Mouse (Mus musculus) cerebellum, adult 9-11 months (tissue): ENCODE measurements around the gene Bdp1.
A peak's percentile ranks its signal among the peaks of the same experiment; 100 is the strongest.
"Not testable (repeated sequence)": the region's sequence is repeated elsewhere in the genome, so short reads cannot be mapped to it uniquely, and the experiment has no call there.

Experiments used
- DNase-seq: peaks from one replicate; pipeline ENCODE4 v3.0.0; 2022

Bdp1 gene

GRCm38 (mm10) chr13:100103748-100104254, at the start of gene Bdp1:
TSS of gene Bdp1 (minus strand) at chr13:100104070.
- peak; percentile 92 for DNase-seq

- DNase-seq, result no peak
These were observed 48.8 kb upstream of the Bdp1 start for GRCm38 (mm10) chr13:100152659-100153058.

DNA sequence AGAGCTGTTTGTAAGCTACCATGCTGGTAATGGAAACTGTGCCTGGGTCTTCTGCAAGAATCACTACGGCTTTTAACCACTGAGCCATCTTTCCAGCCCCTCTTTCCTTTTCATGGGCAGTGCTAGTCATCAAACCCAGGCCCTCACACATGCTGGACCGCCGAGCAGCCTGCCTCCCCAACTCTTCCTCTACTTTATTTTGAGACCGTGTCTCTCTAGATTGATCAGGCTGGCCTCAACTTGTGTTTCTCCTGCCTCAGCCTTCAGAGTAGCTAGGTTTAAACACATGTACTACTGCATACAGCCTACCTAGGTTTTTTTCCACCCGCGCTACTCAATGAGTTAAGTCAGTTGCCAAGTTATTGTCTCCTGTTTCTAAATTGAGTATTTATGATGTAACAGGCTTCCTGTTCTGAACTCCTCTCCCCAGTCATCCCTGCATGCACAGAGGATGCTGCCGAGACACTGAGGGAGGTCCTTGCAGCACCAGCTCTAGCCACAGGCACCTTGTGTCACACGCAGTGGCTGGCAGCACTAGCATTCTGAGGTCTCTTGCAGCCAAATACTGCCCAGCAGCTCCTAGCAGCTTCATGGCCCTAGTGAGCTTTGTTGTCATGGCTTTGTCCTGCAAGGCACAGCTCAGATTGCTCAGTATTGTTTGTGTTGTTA, 37.9 kb upstream of the Bdp1 start:
- DNase-seq, result no peak

DNA sequence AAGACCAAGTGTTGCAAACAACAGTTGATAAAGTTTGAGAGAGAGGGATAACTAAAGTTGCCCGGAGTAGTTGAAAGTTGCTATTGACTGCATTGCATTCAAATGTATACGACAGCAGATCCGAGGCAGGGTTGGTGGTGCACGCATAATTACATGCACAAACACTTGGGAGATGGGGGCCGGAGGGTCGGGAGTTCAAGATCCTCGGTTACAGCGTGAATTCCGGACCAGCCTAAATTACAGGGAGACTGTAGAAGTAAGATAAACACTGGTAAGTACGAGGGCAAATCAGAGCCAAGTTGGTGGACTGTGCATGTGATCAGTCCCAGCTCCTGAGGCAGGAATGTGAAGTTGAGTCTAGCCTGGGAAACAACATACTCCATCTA, 21.4 kb upstream of the Bdp1 start:
- DNase-seq, result no peak

- peak; percentile 95 for DNase-seq
These were observed 20.8 kb upstream of the Bdp1 start, which contains the start of gene Smn1 for GRCm38 (mm10) chr13:100124423-100125257. TSS of gene Smn1 (plus strand) at chr13:100124852.

DNA sequence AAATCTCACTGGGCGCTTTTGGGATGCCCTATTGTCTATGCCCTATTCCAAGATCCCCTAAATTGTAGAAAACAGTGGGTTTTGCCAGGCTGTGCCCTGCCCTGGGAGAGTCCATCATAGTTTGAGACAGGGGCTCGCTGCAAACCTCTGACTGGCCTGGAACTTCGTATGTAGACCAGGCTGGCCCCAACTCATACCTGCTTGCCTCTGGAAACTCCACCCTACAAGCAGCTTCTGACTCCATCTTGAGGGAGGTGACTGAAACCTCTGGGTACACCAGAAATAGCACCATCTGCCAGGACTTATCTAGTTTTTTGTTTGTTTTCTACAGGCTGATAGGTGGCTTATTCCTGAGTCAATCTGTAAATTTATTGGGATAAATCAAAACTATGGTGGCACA, 20.1 kb upstream of the Bdp1 start:
- DNase-seq, result no peak

GRCm38 (mm10) chr13:100112218-100112972, 8.5 kb upstream of the Bdp1 start:
- no peak for DNase-seq

DNA sequence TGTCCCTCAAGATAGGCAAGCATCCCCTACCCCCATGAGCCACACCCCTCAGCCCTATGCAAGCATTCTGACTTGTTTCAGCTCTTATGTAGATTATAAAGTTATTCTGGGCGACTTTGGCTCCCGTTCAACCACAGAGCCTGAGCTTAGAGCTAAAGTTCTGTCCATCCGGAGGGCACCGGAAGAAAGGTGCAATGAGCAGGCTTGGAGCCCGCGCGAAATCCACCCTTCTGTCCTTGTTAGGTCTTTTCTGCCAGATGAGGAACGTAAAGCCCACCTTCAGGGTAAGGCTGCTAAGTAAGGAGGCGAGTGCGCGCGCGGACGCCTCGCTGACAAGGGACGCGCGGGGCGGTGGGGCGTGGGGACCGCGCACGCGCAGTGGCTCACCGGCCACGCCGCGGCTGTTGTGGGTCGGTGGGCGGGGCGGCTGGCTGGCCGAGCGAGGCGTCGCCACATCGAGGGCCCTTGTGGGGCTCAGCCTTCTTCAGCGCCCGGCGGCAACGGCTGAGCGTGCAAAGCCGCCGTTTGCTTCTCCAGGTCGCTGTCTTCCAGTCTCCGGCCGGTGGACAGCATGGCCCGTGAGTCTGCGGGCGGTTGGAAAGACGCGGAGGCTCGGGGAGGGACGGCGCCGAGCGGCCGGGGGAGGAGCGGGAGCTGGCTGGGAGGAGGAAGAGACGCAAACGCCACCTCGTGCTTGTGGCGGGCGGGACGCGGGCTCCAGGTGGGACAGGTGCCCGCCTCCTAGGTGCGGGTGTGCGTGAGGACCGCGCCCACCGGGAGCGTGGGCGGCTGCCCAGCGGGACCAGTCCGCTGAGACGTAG, 4.0 kb upstream of the Bdp1 start, which contains the start of gene Serf1:
Gene Serf1, plus strand, starts transcription at position 361 of the 821 bp plus-strand sequence.
- peak; percentile 84 for DNase-seq

DNA sequence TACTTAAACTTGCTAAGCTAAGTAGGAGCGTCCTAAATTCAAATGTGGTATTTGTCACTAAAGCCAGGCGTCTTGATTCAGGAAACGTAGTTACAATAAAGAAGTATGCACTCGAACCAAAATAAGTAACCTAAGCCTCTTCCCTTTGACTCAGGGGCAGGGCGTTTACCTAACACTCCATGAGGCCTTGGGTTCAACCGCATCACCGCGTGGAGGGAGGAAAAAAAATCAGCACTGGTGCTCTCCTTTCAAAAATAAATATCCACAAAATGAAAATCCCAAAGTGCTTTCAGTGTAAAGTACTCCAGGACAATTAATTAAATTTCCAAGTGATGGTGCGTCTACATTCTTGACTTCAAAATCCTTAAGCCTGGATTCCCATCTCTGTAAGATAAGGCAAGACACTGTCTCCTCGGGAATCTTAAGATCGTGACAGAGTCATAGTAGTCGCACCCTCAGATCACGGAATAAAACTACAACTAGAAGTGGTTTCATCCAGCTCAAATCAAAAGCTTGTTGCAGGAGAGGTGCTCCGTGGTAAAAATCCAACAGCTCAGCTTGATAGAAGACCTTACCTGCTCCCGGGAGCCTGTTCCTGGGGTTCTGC, 715 bp downstream of the Bdp1 start:
- no peak for DNase-seq

DNA sequence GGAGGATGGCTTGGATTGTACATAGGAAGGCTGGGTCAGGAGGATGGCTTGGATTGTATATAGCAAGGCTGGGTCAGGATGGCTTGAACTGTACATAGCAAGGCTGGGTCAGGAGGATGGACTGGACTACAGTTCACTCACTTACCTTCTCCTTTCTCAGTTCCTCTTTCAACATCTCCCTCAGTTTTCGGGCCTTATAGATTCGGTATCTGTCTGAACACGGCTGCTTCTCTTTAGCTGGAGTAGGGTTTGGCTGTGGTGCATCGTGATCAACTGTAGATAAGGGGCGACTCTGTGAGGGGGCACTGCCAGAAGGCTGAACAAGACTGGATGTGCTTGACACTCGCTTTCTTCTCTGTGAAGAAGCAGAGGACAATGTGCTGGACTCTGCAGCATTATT, 5.1 kb downstream of the Bdp1 start:
- no peak for DNase-seq

DNA sequence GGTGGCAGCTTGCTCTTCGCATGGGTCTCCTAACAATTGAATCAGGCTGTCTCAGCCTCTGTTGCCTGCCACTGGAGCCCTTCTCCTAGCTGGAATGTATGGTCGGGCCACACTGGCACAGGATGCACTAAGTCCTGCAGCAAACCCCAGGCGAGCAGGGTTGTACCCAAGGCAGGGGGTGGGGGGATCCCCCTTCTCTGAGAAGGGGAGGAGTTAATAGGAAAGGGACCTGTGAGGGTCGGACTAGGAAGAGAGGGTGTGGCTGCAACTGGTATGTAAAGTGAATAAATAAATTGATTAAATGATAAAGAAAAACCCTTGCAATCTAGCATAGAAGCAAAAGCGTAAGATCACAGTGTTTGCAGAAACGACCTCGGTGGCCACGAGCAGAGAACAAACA, 32.4 kb downstream of the Bdp1 start:
- DNase-seq, result no peak

DNA sequence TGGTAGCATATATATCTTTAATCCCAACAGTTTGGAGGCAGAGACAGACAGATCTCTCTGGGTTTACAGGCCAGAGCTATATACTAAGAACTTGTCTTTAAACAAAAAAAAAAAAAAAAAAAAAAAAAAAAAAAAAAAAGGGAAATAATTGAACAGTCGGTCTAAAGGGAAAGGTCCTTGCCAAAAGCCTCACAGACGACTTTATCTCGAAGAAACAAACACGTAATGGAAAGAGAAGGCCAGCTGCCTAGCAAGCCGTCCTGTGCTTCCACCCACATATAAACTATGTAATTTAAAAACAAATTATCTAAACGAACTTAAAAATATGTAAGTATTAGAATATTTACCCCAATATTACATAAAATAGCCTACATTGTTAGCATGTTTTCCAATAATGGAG, 36.0 kb downstream of the Bdp1 start:
- DNase-seq, result no peak

DNA sequence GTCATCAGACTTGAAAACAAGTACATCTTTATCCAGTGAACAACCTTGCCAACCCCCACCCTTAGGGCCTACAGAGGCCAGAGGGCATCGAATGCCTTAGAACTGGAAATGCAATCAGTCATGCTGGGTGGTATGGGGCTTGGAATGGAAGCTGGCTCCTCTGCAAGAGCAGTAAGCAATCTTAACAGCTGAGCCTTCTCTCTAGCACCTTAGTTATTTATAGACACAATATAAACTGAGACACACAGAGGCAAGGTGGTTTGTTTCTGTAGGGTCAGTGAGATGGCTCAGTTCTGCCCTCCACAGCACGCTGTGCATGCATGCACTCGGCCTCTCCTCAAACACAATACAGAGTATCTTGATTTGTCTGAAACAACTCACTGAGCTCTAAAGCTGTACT, 39.9 kb downstream of the Bdp1 start:
- no peak for DNase-seq

DNA sequence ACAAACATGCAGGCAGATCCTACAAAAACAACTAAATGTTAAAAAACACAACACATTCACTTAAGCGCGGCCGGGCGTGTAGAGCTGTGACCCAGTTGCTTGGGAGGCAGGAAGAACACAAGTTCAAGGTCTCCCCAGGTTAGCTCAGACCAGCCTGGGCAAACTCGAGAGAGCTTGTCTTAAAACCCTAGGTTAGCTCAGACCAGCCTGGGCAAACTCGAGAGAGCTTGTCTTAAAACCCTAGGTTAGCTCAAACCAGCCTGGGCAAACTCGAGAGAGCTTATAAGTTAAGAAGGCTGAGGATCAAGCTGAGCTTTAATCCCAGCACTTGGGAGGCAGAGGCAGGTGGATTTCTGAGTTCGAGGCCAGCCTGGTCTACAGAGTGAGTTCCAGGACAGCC, 46.1 kb downstream of the Bdp1 start:
- not testable (repeated sequence) for DNase-seq

- DNase-seq, result no peak
These were observed 77.9 kb downstream of the Bdp1 start for GRCm38 (mm10) chr13:100026013-100026412.

GRCm38 (mm10) chr13:100016891-100017290, 87.0 kb downstream of the Bdp1 start:
- no peak for DNase-seq

DNA sequence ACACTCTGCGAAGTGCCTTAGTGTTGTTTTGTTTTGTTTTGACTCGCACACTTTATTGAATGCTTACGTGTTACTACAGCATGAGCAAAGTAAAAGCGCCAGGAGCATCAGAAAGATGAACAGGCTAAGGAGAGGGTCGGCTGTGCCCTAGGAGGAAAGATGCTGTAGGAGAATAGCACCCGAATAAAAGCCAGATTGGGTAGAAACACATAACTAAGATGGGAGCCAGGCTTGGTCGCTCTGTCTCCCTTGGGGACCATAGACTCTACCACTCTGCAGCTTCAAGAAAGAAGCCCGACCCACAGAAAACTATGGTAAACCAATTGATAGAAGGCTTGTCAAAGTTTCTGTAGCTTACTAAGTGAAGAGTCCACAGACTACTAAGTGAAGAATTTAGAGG, 87.9 kb downstream of the Bdp1 start:
- no peak for DNase-seq

DNA sequence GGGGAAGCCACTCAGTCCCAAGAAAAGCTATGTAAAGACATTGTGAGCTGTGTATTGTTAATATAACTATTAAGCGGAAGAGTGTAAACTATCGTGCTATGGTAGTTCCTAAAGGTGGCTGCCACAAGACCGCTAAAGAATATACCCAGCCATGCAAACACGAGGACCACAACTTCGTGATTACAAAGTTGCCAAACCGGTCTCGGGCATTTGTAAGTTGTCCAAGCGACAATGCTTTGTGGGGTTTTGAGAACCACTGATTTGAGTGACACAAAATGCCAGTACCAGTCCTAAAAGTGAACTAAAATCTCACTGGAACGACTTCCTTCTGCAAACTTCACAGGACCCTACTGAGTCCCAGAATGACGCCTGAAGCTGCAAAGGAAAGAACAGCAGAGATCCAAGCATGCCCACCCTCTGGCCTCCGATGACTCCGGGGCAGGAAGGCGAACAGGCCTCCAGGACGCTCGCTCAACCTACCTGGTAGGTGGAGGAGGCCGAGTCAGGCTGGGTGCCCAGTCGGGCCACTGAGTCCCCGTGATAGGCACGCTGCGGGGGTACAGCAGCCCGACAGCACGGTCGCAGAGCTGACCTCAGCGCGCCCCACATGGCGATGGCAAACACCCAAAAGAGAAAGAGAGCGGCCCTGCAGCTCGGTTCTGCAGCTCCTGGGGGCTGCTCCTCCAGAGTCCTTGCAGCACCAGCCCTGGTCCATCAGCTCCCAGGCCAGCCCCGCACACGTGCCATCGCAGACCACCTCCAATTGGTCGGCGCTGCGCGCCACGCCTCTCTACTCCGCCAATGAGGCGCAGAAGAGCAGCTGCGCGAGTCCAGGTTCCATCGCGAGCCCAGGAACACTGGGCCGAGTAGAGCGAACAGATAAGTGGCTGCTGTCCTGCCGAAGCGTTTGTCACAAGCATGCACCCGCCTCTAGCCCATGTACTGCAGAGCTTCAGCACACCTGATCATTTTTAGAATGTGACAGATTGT, 88.7 kb downstream of the Bdp1 start, which contains the start of gene Mccc2:
Gene Mccc2, minus strand, starts transcription at position 734 of the 990 bp plus-strand sequence.
- DNase-seq, result peak; percentile 89

GRCm38 (mm10) chr13:100005911-100006496, 97.9 kb downstream of the Bdp1 start:
- no peak for DNase-seq

- peak; percentile 87 for DNase-seq
These were observed 102.1 kb downstream of the Bdp1 start for GRCm38 (mm10) chr13:100001790-100002196.
